Mouse (Mus musculus) forebrain, embryonic 14.5 days (tissue): ENCODE data around the gene C4bp. TPM values are rescaled to one million over a fixed set of nuclear protein-coding genes. Genes with fewer than 3 reads are reported as not detected.
"Not testable (repeated sequence)": the region's sequence is repeated elsewhere in the genome, so short reads cannot be mapped to it uniquely, and the experiment has no call there.

ENCODE experiments used
- ATAC-seq: fragments of 200-750 bp; cut with Nextera tagmentation; 2 replicates; pipeline ENCODE4 v1.8.0; 2017; ENCODE audit warnings: mild to moderate bottlenecking, moderate library complexity
- DNase-seq: peaks from one replicate; pipeline ENCODE4 v3.0.0-alpha.2; 2015; ENCODE audit warnings: low spot score
- H3K27ac ChIP-seq: fragments of 300-500 bp; sonication (generic); 2 replicates; pipeline ENCODE4 v1.5.1; 2014; ENCODE audit warnings: low read depth, mild to moderate bottlenecking, control low read depth, low read length, moderate library complexity
- H3K27me3 ChIP-seq: fragments of 300-500 bp; sonication (generic); replicated peaks from 2 replicates; pipeline ENCODE4 v1.6.1; 2014; ENCODE audit warnings: low read length, control low read depth, mixed read lengths; ENCODE audit not compliant: control insufficient read depth, insufficient read depth
- H3K36me3 ChIP-seq: fragments of 300-500 bp; sonication (generic); 2 replicates; pipeline ENCODE4 v1.6.1; 2014; ENCODE audit warnings: low read length, control low read depth; ENCODE audit not compliant: control insufficient read depth, insufficient read depth
- H3K4me1 ChIP-seq: fragments of 300-500 bp; sonication (generic); 2 replicates; pipeline ENCODE4 v1.6.1; 2014; ENCODE audit warnings: antibody characterized with exemption, low read length, control low read depth; ENCODE audit not compliant: control insufficient read depth, insufficient read depth
- H3K4me2 ChIP-seq: fragments of 300-500 bp; sonication (generic); 2 replicates; pipeline ENCODE4 v1.6.1; 2014; ENCODE audit warnings: mild to moderate bottlenecking, control low read depth, low read length
- H3K4me3 ChIP-seq: fragments of 300-500 bp; sonication (generic); 2 replicates; pipeline ENCODE4 v1.5.1; 2014; ENCODE audit warnings: low read depth, low read length, control low read depth
- H3K9ac ChIP-seq: fragments of 300-500 bp; sonication (generic); 2 replicates; pipeline ENCODE4 v1.6.1; 2014; ENCODE audit warnings: mild to moderate bottlenecking, low read length, control low read depth, moderate library complexity
- H3K9me3 ChIP-seq: fragments of 300-500 bp; sonication (generic); replicated peaks from 2 replicates; pipeline ENCODE4 v1.6.1; 2016; ENCODE audit warnings: low read length, control low read depth, mixed read lengths; ENCODE audit not compliant: control insufficient read depth
- WGBS: fragments of 180-500 bp; shearing (Covaris S2); extraction: QIAGEN DNeasy Blood & Tissue Kit; methylation state at CpG from one replicate; pipeline ENCODE4 v1.1.7; 2014; 5-methylcytosine and 5-hydroxymethylcytosine counted together
- polyA plus RNA-seq: library from polyadenylated mRNA; unstranded; fragments of >200 nt; fragmentation: Nextera tagmentation; extraction: Ambion mirVana; gene quantifications from 2 replicates; pipeline ENCODE4 v1.2.1, GENCODE M21; 2014

The C4bp gene
- polyA plus RNA-seq, 1 experiment from 2014 or later = not detected

- H3K27ac ChIP-seq = no peak overlapping the region
- 86% methylated on average over 2 of the region's 2 CpGs for WGBS
- H3K27me3 ChIP-seq = no peaks in the 10 kb centered on the region
- ATAC-seq = no peak
- H3K4me1 ChIP-seq = no peaks in the 10 kb centered on the region
- no peaks in the 10 kb centered on the region for H3K36me3 ChIP-seq
- H3K9me3 ChIP-seq = no peaks in the 10 kb centered on the region
- H3K4me2 ChIP-seq = no peak overlapping the region
- no peak overlapping the region for H3K9ac ChIP-seq
- DNase-seq = no peak
- H3K4me3 ChIP-seq = no peak overlapping the region
Observed at GRCm38 (mm10) chr1:130681075-130681474, 19.6 kb upstream of the C4bp start.

DNA sequence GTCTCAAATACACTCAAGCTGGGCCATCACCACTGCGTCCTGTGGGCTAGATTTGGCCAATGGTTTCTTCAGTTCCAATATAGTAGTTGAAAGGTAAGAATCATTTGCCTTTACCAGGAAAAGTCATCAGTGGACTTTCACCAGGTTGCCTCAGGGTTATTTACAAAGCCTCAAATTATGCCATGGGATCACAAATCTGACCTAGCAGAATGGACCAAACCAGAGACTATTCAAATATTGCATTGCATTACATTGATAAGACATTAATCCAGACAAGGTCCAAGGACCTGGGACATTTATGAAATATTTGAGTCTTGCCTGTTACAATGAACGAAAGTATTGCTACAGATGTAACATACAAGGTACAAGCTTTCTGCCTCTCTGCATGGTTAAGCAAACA, 17.1 kb upstream of the C4bp start:
- Histone ChIP-seq H3K27me3 (no peaks in the 10 kb centered on the region), H3K4me1 (no peaks in the 10 kb centered on the region), H3K36me3 (no peaks in the 10 kb centered on the region), H3K4me3 (no peak overlapping the region), H3K9me3 (no peaks in the 10 kb centered on the region), H3K27ac (no peak overlapping the region), H3K4me2 (no peak overlapping the region), H3K9ac (no peak overlapping the region)
- ATAC-seq (no peak), DNase-seq (no peak)
- 84% methylated on average over 2 of the region's 2 CpGs for WGBS

DNA sequence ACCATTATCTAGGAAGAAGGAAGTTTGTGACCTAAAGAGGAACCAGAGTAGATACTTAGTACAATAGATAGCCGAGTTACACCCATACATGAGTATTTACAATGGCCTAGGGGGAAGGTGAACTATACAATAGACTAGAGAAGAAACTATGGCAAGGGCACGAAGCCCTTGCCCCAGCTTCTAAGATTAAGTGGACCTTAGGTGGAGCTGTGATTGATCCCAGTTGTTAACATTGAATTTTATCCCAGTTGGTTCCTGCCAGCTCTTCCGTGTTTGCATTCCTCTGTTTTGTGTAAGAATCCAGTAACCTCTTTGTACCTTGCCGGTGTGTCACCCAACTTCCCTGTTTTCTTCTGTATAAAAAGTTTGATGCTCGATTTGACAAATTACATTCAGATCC, 2.1 kb upstream of the C4bp start:
- H3K4me2 ChIP-seq, DNase-seq, H3K4me3 ChIP-seq, ATAC-seq, H3K27me3 ChIP-seq, H3K36me3 ChIP-seq, H3K9me3 ChIP-seq, H3K4me1 ChIP-seq, H3K9ac ChIP-seq, H3K27ac ChIP-seq: not testable (repeated sequence)
- 88% methylated on average over 5 of the region's 5 CpGs for WGBS

GRCm38 (mm10) chr1:130659641-130660040, 1.8 kb downstream of the C4bp start:
- H3K36me3 ChIP-seq, H3K27me3 ChIP-seq, H3K4me1 ChIP-seq, H3K4me2 ChIP-seq, ATAC-seq, DNase-seq, H3K4me3 ChIP-seq, H3K9me3 ChIP-seq, H3K27ac ChIP-seq, H3K9ac ChIP-seq: not testable (repeated sequence)
- WGBS = 45% methylated on average over 5 of the region's 5 CpGs

GRCm38 (mm10) chr1:130644103-130644502, 17.3 kb downstream of the C4bp start:
- Histone ChIP-seq H3K36me3 (no peaks in the 10 kb centered on the region), H3K27ac (no peak overlapping the region), H3K9ac (no peak overlapping the region), H3K9me3 (no peaks in the 10 kb centered on the region), H3K27me3 (no peaks in the 10 kb centered on the region), H3K4me1 (no peaks in the 10 kb centered on the region), H3K4me2 (no peak overlapping the region), H3K4me3 (no peak overlapping the region)
- WGBS = 45% methylated on average over 4 of the region's 4 CpGs
- DNase-seq (peak; percentile 12), ATAC-seq (peak; percentile 42; the same call in 1 of the 2 replicates)

- Histone ChIP-seq H3K4me3 (no peak overlapping the region), H3K9me3 (no peaks in the 10 kb centered on the region), H3K27me3 (no peaks in the 10 kb centered on the region), H3K9ac (no peak overlapping the region), H3K27ac (no peak overlapping the region), H3K4me2 (no peak overlapping the region), H3K36me3 (no peaks in the 10 kb centered on the region), H3K4me1 (no peaks in the 10 kb centered on the region)
- DNase-seq (no peak), ATAC-seq (no peak)
Observed at GRCm38 (mm10) chr1:130640967-130641366, 20.5 kb downstream of the C4bp start.

DNA sequence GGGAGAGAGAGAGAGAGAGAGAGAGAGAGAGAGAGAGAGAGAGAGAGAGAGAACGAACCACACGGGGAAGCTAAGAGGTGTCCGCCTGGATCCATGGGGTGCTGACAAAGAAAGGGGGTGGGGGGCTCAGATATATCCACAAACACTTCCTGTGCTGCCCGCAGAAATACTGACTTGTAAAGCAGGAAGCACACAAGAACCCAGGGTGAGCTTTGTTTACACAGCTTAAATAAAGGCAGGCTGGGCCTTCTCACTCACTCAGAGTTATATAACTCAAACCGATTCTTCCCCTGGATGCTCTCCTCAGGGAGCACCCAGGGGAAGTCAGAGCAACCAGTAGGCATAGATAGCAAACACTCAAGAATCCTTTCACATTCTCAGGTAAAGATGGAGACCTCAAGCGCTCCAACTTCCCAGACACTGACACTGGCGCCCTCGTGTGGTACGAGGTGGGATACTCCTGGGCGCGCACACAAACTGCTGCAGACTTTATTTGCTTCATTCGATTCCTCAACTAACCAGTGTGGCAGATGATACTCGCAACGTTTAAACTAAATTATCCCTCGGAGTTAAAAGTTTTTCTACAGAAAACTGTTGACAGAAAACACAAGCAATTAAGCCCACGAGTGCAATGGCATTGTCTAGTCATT, 27.5 kb downstream of the C4bp start:
- Histone ChIP-seq H3K4me1 (no peaks in the 10 kb centered on the region), H3K9me3 (no peaks in the 10 kb centered on the region), H3K27me3 (no peaks in the 10 kb centered on the region), H3K27ac (no peak overlapping the region), H3K9ac (no peak overlapping the region), H3K4me2 (no peak overlapping the region), H3K4me3 (no peak overlapping the region), H3K36me3 (no peaks in the 10 kb centered on the region)
- DNase-seq (peak; percentile 63), ATAC-seq (peak; percentile 58)
- 35% methylated on average over 16 of the region's 16 CpGs for whole genome bisulfite sequencing

DNA sequence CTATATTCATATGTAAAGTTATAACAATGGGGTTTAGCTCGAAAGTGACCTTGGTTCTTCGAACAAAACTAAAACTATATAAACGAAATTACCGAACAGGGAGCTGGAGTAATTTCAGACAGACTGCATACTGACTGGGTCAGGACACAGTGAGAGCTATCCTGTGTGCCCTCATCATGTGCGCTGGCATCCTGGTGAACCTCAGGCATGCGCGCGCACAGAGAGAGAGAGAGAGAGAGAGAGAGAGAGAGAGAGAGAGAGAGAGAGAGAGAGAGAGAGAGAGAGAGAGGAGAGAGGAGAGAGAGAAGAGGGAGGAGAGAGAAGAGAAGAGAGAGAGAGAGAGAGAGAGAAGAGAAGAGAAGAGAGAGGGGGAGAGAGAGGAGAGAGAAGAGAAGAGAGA, 28.1 kb downstream of the C4bp start:
- Histone ChIP-seq H3K4me2 (no peak overlapping the region), H3K4me1 (no peaks in the 10 kb centered on the region), H3K9ac (no peak overlapping the region), H3K27me3 (no peaks in the 10 kb centered on the region), H3K9me3 (no peaks in the 10 kb centered on the region), H3K27ac (no peak overlapping the region), H3K36me3 (no peaks in the 10 kb centered on the region), H3K4me3 (no peak overlapping the region)
- ATAC-seq = no peak
- DNase-seq = no peak
- WGBS = 87% methylated on average over 8 of the region's 8 CpGs

GRCm38 (mm10) chr1:130629521-130629920, 31.9 kb downstream of the C4bp start, which contains the start of gene Zp3r:
Gene Zp3r, minus strand, starts transcription at chr1:130629621.
- H3K9me3 ChIP-seq = no peaks in the 10 kb centered on the region
- WGBS = 87% methylated on average over 2 of the region's 2 CpGs
- no peaks in the 10 kb centered on the region for H3K36me3 ChIP-seq
- no peaks in the 10 kb centered on the region for H3K27me3 ChIP-seq
- H3K9ac ChIP-seq = no peak within 1 kb of the TSS
- no peak within 1 kb of the TSS for H3K4me3 ChIP-seq
- H3K27ac ChIP-seq = no peak within 1 kb of the TSS
- no peak for DNase-seq
- ATAC-seq = no peak
- no peak within 1 kb of the TSS for H3K4me2 ChIP-seq
- no peaks in the 10 kb centered on the region for H3K4me1 ChIP-seq
